Mouse (Mus musculus) cerebellum, postnatal 10 days (tissue): Measurements from ENCODE around the gene Akap13.
"Not testable (repeated sequence)": the region's sequence is repeated elsewhere in the genome, so short reads cannot be mapped to it uniquely, and the experiment has no call there.

ENCODE experiments used
- DNase-seq, 2 experiments: peaks; one replicate each; pipeline ENCODE4 v3.0.0; 2021; ENCODE audit warnings: mixed read lengths in 2 of 2

Gene Akap13

GRCm38 (mm10) chr7:75730216-75730615 lies 274.9 kb downstream of the Akap13 start:
- DNase-seq = no peak

- no peak for DNase-seq
These were observed 276.6 kb downstream of the Akap13 start for GRCm38 (mm10) chr7:75731951-75732350.

DNA sequence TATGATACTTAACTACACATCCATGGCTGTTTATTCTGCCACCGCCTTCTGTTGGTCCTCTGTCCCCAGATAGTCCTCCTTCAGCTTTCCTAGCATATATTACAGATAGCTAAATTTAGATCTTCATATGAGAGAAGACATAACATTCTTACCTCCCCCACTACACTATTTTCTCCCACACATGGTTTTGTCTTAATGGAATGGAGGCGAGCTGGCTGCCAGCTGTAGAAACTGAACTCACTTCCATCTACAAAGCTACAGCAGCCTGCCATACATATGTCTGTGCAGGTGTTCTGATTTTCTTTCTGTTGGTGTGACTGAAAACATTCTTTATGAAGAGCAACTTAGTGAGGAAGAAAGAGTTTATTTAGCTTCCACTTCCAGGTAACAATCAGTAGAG lies 277.8 kb downstream of the Akap13 start:
- no peak for DNase-seq

DNA sequence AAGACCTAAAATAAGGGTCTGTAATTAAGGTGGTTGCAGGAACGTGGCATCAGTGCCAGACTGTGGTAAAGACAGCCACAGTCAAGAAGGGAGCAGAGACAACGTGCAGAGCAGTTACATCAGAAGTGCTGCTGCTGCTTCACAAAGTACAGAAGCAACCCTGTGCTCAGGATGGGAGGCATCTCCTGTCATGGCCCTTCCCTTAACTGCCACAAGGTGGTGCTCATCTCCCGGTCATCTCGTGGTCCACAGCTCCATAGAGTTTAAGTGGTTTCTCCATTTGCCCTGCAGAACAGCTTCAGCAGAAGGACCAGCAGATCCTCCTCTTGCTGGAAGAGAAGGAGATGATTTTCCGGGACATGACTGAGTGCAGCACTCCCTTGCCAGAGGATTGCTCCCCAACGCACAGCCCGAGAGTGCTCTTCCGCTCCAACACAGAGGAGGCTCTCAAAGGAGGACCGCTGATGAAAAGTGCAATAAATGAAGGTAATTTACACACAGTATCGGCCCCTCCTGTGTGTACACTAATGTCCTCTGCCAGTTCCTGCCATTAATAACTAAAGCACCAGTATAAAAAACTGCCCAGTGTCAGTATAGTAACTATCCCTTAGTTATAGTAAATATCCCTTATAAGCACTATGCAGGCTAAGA lies 283.9 kb downstream of the Akap13 start:
- peak; percentile 79 for DNase-seq

GRCm38 (mm10) chr7:75744528-75744927 lies 289.2 kb downstream of the Akap13 start:
- DNase-seq = no peak

DNA sequence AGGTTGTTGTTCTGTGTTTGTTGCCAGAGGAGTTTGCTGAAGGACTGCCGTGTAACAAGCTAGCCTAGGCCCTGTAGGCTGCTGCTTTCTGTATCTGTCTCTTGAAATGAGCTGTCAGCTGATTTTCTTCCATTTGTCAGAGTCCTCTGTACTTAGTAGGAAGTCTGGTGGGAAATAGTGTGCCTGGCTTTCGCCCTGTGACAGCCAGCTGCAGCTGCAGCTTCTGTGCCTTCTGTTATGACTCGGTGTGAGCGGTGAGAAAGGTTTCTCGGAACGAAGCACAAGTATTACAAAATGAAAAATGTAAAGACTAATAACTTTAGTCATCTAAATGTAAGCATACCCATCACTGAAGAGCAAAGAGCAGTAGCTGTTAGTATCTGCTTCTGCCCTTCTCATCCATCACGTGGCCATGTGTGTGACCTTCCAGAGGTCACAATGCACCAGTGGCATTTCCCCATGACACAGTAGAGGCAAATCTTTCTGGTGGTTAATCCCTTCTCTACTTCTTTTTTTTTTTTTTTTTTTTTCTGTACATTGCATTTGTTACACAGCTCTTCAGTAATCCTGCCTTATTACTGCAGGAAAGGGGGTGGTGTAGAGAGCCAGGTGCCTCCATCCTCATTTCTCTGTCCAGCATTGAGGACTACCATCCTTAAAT lies 289.8 kb downstream of the Akap13 start:
- DNase-seq = no peak

DNA sequence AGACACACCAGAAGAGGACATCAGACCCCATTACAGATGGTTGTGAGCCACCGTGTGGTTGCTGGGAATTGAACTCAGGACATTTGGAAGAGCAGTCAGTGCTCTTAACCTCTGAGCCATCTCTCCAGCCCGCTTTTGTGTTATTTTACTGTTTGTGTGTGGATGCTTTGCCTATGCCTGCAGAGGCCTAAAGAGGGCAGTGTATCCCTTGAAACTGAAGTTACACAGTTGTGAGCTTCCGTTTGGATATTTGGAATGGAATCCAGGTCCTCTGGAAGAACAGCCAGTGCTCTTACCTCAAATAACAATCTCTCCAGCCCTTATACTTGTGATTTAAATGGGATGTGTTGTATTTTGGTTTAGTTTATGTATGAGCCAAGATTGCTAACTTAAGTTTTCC lies 290.6 kb downstream of the Akap13 start:
- peak in 1 of 2 experiments; percentile 28 for DNase-seq

- no peak for DNase-seq
These were observed 295.2 kb downstream of the Akap13 start for GRCm38 (mm10) chr7:75750581-75750980.

- DNase-seq = no peak
These were observed 295.9 kb downstream of the Akap13 start for GRCm38 (mm10) chr7:75751161-75751803.

GRCm38 (mm10) chr7:75752442-75753191 lies 297.3 kb downstream of the Akap13 start:
- no peak for DNase-seq

DNA sequence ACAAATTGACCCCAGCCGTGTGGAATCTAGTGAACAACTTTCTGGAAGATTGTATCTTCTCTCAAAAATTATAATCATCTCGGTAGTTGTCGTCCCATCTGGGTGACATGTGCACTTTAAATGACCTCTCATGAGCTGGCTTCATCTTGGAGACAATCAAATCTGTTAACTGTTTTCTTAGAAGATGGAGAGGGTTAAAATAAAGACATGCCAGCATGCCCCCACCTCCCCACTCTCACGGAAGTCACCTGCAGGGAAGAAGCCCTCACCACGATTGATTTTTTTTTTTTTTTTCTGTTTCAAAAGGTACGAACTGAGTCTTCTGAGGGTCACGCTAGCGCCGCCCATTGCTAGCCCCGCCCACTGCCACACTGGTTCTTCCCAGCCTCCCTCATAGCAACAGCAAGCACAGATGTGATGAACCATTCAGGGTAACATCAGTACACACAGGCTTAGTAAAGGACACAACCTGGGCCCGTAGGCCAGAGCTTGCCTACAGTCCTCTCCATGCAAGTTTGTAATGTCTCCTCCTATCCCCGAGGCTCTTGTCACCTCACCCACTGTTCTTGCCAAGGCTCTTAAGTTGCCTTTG lies 298.0 kb downstream of the Akap13 start:
- no peak for DNase-seq

- DNase-seq = peak in 1 of 2 experiments; percentile 17
These were observed 299.5 kb downstream of the Akap13 start for GRCm38 (mm10) chr7:75754587-75755499.

DNA sequence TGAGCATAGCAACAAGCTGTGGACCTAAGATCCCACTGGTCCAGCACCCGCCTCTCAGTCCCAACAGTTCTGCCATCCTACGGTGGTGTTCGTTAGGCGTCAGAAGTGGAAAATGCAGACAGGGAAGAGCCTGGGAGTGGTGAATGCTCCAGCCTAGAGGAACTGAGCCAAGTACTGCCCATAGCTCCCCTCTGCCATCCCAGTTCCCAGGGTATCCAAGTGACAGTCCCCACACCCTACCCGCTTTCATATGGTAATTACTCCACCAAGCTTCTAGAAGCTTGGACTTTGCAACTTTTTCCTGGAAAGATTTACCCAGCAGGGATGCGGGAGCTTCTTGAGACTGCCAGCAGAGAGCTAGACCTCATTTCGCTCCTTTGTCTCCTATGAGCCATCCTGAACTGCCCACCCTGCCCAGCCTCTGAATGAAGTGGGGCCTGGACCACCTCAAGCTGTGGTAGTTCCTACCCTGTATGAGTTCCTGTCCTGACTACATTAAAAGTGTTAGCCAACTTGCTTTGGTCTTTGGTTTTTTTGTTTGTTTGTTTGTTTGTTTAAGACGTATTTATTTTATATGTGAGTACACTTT lies 300.6 kb downstream of the Akap13 start:
- peak in 1 of 2 experiments; percentile 22 for DNase-seq

DNA sequence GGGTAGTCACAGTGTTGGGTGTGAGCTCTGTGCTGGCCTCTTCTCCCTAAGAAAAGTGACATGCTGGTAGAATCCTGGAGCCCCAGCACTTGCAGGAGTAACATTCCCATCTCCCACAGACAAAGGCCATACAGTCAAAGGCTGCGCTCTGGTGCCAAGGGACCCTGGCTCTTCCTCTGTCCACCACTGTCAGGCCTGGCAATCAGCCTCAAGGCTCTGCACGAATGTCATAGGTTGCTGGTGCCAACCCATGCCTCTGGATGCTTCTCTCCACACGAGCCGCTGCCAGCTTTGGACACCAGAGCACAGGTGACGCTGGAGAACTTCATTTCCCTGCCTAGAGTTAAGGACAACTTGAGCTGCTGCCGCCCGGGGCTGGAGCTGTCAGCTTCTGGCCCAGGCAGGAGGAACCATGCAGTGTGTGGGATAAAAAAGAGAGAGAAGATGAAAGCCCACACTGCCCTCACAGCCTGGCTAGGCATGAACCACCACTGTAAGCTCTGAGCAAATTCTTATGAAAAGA lies 304.7 kb downstream of the Akap13 start:
- DNase-seq = peak in 1 of 2 experiments; percentile 51

DNA sequence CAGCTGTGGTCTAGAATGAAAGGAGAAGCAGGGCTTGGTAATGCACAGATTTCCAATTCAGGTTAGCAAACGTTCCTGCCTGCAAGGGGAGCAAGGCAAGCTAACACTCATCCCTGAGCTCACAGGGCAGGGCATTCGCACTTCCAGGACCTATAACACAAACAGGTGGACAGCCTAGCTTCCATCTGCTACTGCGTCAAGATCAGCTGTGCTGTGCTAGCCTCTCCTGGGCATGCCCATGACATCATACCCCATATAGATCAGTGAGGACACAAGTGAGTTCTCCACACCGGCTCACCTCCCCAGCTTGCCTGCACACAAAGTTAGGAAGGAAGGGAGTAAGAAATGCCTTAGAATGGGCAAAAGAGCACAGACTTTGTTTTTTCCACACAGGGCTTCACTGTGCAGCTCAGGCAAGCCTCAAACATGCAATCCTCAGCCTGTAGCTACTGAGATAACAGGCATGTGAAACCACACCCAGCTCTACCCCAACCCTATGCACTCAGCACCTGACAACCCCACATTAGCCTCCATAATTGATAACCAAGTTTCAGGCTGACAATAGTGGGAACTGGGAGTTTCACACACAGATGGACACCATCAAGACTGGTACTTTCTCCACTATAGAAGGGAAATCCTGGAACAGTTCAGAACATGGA lies 305.5 kb downstream of the Akap13 start:
- not testable (repeated sequence) for DNase-seq

DNA sequence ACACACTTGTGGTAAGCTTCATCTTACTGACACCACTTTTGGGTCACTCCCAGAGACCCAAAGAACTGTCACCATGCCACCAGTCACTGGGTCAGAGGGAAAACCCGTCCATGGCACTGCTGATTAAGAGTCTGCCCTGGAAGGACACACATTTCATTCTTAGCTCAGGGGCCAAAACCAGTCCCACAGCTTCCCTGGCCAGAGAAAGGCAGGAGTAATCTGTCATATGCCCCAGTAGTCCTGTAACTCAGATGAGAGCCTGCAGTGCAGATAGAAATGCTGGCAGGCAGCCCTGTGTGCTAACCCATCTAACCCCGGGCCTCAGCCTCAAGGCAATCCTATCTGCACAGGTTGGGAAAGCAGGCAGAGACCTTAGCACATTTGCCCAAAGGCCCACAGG lies 306.9 kb downstream of the Akap13 start:
- peak; percentile 54 to 74 for DNase-seq

GRCm38 (mm10) chr7:75767080-75767769 lies 311.9 kb downstream of the Akap13 start:
- not testable (repeated sequence) for DNase-seq

DNA sequence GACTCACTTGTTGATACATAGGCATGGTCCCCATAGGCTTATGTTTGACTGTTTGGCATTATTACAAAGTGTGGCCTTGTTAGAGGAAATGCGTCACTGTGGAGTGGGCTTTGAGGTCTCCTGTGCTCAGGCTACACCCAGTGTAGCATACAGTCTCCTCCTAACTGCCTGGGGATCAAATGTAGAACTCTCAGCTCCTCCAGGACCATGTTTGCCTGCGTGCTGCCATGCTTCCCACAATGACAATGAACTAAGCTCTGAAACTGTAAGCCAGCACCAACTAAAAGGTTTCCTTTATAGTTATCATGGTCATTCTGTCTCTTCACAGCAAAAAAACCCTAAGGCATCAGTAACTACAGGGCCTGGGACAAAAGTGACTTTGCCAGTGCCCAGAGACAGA lies 312.8 kb downstream of the Akap13 start:
- DNase-seq = no peak

DNA sequence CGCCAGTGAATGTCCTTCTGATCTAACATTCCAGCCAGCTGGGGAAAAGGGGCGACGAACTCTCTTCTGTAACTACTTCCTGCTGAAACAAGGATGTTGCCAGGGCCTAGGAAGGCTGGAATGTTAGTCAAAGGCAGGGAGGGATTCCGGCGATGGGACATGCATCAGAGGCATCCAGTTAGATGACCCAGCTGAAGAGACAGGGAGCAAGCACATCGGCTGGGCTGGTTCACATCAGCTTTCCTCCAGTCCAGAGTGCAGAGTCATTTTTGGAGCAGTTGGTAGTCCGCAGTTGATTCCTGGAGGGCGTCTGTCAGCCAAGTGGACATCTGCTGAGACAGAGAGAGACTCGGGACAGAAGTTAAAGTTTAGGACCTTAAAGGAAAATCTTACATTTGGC lies 314.6 kb downstream of the Akap13 start:
- no peak for DNase-seq
